Mouse (Mus musculus) CD4-positive helper T cell, adult 2 months (primary cell): ENCODE results near the gene Ncoa7.
A peak's percentile ranks its signal among the peaks of the same experiment; 100 is the strongest.

ENCODE experiments used
- DNase-seq: peaks from one replicate; pipeline ENCODE4 v3.0.0-alpha.2; 2012; ENCODE audit warnings: low read depth, missing footprints, low spot score

Gene Ncoa7

GRCm38 (mm10) chr10:30802681-30803586, at the start of gene Ncoa7:
Gene Ncoa7 (minus strand): TSS chr10:30803326.
- DNase-seq, result peak; percentile 86

DNA sequence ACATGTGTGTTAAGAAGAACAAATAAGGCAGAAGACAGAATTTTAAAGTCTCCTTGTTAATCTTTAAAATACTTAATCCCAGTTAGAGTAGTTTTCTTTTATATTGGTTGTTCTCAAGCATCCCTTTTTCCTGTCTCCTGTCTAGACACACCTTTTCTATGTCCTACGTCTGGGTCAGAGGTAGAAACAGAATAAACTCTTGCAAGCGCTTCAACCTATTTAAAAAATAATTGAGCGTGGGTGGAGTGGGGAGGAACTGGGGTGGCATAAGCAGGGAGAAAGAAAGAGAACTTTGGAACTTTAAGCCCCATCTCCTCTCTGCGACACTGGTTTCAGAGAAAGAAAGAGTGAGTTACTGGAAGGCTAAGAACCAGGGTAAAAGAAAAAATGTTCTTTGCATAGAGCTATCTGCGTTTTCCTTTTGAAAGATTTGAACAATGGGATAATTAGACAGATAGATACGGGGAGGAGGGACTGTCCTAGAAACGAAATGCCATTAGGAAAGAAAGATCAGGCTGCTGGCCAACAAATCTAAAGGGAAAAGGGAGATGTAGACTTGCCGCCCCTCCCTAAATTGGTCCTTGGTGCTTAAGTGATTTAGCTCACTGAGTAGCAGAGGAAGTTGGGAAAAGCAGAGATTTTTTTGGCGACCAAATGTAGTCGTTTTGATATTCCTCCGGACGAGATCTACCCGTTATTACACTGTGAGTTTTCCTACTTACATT, 42.1 kb upstream of the Ncoa7 start:
- DNase-seq, result no peak

GRCm38 (mm10) chr10:30844191-30845010, 41.3 kb upstream of the Ncoa7 start:
- DNase-seq, result no peak

DNA sequence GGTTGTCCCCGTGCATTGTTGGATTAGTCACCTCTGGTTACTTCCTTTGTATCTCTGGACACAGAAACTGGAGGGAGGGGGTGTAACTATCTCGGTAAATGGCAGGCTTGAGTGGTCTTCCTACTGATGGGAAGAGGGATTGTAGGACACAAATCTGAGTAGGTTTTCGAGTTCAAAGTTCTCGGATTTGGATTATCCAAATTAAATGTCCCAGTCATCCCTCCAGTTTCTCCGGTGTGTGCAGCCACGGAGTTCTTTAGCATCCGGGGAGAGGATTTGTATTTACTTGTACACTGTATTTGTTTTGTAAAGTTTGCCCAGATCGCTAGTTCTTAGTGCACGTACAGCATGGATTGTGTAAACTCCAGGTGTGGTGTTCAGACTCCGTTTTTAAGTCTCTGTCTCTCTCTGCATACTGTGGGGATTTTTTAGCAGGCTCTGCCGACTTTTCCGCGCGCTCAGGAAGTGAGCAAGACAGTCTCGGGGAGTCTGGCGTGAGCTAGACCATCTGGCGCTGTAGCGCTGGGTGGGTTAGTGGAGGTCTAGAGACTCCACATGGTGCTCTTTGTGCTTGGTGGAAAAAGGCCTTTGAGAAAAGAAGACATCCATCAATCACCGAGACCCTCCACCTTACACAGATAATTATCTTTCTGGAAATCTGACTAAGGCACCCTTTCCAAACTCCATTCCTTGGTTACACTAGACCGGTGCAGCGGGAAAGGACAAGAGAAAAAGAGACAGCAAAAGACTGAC, 40.5 kb upstream of the Ncoa7 start:
- peak; percentile 16 for DNase-seq

GRCm38 (mm10) chr10:30842643-30843437, 39.7 kb upstream of the Ncoa7 start, which contains the start of gene Hey2:
Gene Hey2 (minus strand): TSS chr10:30842801.
- peak; percentile 93 for DNase-seq

- DNase-seq, result no peak
Observed at GRCm38 (mm10) chr10:30842228-30842627, 39.1 kb upstream of the Ncoa7 start.

- DNase-seq, result no peak
Observed at GRCm38 (mm10) chr10:30840824-30841223, 37.7 kb upstream of the Ncoa7 start.

GRCm38 (mm10) chr10:30838188-30838587, 35.1 kb upstream of the Ncoa7 start:
- DNase-seq, result no peak

DNA sequence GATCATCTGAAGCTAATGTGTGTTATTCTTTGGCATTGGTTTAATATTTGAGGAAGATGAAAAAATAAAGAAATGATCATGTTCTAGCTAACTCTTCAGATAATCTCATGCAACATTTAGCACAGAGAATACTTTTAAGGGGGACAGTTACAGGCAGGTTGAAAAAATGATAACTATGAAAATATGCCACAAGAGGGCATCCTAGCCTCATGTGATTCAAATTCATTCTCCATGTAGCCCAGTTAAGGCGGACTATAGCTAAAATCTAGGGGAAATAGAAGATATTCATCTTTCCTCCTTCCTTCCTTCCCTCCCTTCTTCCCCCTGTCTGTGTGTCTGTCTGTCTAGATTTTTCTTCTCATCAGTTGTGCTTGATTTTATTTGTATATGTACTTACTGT, 21.9 kb upstream of the Ncoa7 start:
- peak; percentile 20 for DNase-seq

- peak; percentile 87 for DNase-seq
Observed at GRCm38 (mm10) chr10:30810967-30811293, 7.8 kb upstream of the Ncoa7 start.

- no peak for DNase-seq
Observed at GRCm38 (mm10) chr10:30810247-30810966, 7.3 kb upstream of the Ncoa7 start.

- peak; percentile 17 for DNase-seq
Observed at GRCm38 (mm10) chr10:30803587-30804253, 594 bp upstream of the Ncoa7 start.

DNA sequence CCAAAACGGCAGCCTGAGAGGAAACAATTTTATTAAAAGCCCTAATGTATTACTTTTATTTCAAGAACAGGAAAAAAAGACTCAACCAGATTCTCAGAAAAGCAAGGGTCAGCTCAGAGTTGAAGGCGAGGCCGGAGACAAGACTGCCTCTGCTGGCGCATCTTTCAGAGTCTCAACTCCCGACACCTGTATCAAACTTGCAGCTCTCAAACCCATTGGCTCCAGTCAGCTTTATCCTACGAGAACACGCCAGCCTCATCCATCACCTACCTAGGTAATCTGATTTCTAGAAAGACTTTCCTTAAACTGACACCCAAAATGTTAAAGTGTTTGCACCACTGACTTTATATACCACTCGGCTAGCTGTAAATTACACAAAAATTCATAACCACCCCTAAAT, 1.1 kb downstream of the Ncoa7 start:
- peak; percentile 35 for DNase-seq

GRCm38 (mm10) chr10:30799713-30800450, 3.2 kb downstream of the Ncoa7 start:
- DNase-seq, result no peak

GRCm38 (mm10) chr10:30796469-30797261, 6.5 kb downstream of the Ncoa7 start:
- no peak for DNase-seq

DNA sequence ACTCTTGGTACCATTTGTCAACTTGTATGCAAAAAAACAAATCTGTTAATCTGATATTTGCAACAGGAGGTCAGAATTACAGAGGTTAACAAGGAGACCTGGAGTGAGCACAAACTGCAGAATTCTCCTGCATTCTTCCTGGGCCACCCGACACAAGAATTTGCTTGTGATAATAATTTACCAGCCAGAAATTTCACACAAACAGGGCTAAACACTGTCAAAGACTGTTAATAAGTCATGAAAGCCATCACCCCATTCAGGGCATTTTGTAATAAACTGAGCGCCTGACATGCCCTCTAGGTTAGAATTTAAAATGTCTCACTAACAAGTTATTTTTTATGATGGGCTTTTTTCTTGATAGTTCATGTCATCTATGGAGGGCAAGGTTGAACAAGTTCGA, 12.1 kb downstream of the Ncoa7 start:
- no peak for DNase-seq

- DNase-seq, result no peak
Observed at GRCm38 (mm10) chr10:30789521-30789920, 13.6 kb downstream of the Ncoa7 start.

DNA sequence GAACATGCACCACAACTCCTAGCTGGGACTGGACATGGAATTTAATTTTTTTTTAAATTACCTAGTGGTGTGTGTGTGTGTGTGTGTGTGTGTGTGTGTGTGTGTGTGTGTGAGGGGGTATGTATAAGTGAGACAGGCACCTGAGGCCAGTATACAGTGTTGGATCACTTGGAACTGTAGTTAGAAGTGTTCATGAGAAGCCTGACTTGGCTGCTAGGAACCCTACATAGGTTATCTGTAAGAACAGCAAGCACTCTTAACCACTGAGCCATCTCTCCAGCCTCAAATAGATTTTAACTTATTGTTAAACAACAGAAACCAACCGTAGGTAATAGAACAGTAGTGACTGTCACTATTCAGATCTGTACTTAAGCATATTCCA, 14.8 kb downstream of the Ncoa7 start:
- DNase-seq, result no peak
